Mouse (Mus musculus) heart, embryonic 14.5 days (tissue): ENCODE results near the gene Tshz2. TPM values are rescaled to one million over a fixed set of nuclear protein-coding genes. Genes with fewer than 3 reads are reported as not detected.

Experiments
- ATAC-seq: fragments of 200-750 bp; cut with Nextera tagmentation; 2 replicates; pipeline ENCODE4 v1.8.0; 2017; ENCODE audit warnings: low read depth, moderate TSS enrichment; ENCODE audit not compliant: insufficient number of reproducible peaks, insufficient read depth, low FRiP score
- H3K27ac ChIP-seq, 2 experiments: fragments of 200-500 bp in 1 of 2; fragments of 300-500 bp in 1 of 2; sonication (generic) in 1 of 2; replicated peaks in 1 of 2; 2 replicates each; pipeline ENCODE4 v1.5.1; 2012 to 2014; ENCODE audit warnings: low read depth in 2 of 2, low read length in 2 of 2, control low read depth in 1 of 2, mild to moderate bottlenecking in 1 of 2, mixed read lengths in 1 of 2; ENCODE audit not compliant: control insufficient read depth in 1 of 2, insufficient read depth in 1 of 2
- H3K27me3 ChIP-seq: fragments of 300-500 bp; sonication (generic); 2 replicates; pipeline ENCODE4 v1.6.1; 2014; ENCODE audit warnings: mild to moderate bottlenecking, low read length, control low read depth; ENCODE audit not compliant: control insufficient read depth, insufficient read depth
- H3K36me3 ChIP-seq: fragments of 300-500 bp; sonication (generic); 2 replicates; pipeline ENCODE4 v1.6.1; 2014; ENCODE audit warnings: mild to moderate bottlenecking, control low read depth, low read length, mixed read lengths; ENCODE audit not compliant: control insufficient read depth, insufficient read depth
- H3K4me1 ChIP-seq, 2 experiments: fragments of 200-500 bp in 1 of 2; fragments of 300-500 bp in 1 of 2; sonication (generic) in 1 of 2; 2 replicates each; pipeline ENCODE4 v1.6.1; 2012 to 2014; ENCODE audit warnings: low read length in 2 of 2, control low read depth in 1 of 2, mixed read lengths in 1 of 2; ENCODE audit not compliant: control insufficient read depth in 2 of 2, insufficient read depth in 2 of 2
- H3K4me2 ChIP-seq: fragments of 300-500 bp; sonication (generic); 2 replicates; pipeline ENCODE4 v1.6.1; 2014; ENCODE audit warnings: mild to moderate bottlenecking, low read length
- H3K4me3 ChIP-seq, 2 experiments: fragments of 200-500 bp in 1 of 2; fragments of 300-500 bp in 1 of 2; sonication (generic) in 1 of 2; 2 replicates each; pipeline ENCODE4 v1.5.1; 2012 to 2014; ENCODE audit warnings: low read length in 2 of 2, mild to moderate bottlenecking in 2 of 2, control low read depth in 1 of 2, low read depth in 1 of 2, moderate library complexity in 1 of 2; ENCODE audit not compliant: control insufficient read depth in 1 of 2, insufficient read depth in 1 of 2
- H3K9ac ChIP-seq: fragments of 300-500 bp; sonication (generic); 2 replicates; pipeline ENCODE4 v1.6.1; 2014; ENCODE audit warnings: mild to moderate bottlenecking, low read length
- H3K9me3 ChIP-seq: fragments of 300-500 bp; sonication (generic); 2 replicates; pipeline ENCODE4 v1.6.1; 2016; ENCODE audit warnings: low read length, control low read depth; ENCODE audit not compliant: control insufficient read depth
- WGBS: fragments of 180-500 bp; shearing (Covaris S2); extraction: QIAGEN DNeasy Blood & Tissue Kit; methylation state at CpG from one replicate; pipeline ENCODE4 v1.1.7; 2014; 5-methylcytosine and 5-hydroxymethylcytosine counted together
- polyA plus RNA-seq: library from polyadenylated mRNA; unstranded; fragments of >200 nt; fragmentation: Nextera tagmentation; extraction: Ambion mirVana; gene quantifications from 2 replicates; pipeline ENCODE4 v1.2.1, GENCODE M21; 2014

The Tshz2 gene
- polyA plus RNA-seq, 1 experiment from 2014 or later: 3.4 TPM

DNA sequence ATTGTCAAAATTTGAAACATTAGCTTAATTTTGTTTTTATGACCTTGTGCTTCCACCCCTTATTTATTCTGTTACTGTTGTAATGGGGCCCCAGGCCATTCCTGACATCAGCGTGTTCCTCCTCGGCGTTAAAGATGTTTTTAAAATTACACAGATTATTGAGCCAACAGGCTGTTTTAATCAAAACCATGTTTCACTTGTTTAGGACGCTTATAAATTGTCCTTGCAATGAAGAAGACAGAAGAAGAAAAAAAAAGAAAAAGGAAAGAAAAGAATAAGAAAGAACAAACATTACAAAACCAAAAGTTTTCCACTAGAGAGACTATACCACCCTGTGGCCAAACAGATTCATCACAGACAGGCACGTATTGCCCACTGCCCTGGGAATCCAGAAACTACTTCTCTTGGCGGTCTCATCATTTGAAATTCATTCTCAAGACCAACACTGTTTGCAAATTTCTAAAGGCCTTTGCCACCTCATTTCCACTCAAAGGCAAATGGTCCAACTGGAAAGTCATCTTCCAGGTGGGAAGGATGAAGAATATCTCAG, 444.2 kb downstream of the Tshz2 start:
- no peak for ATAC-seq
- H3K9ac ChIP-seq: no peak overlapping the region
- no peak overlapping the region for H3K27ac ChIP-seq
- H3K4me3 ChIP-seq: no peak overlapping the region
- H3K27me3 ChIP-seq: no peaks in the 10 kb centered on the region
- no peaks in the 10 kb centered on the region for H3K36me3 ChIP-seq
- no peaks in the 10 kb centered on the region for H3K9me3 ChIP-seq
- no peak overlapping the region for H3K4me2 ChIP-seq
- 72% methylated on average over 6 of the region's 6 CpGs for WGBS
- no peaks in the 10 kb centered on the region for H3K4me1 ChIP-seq

DNA sequence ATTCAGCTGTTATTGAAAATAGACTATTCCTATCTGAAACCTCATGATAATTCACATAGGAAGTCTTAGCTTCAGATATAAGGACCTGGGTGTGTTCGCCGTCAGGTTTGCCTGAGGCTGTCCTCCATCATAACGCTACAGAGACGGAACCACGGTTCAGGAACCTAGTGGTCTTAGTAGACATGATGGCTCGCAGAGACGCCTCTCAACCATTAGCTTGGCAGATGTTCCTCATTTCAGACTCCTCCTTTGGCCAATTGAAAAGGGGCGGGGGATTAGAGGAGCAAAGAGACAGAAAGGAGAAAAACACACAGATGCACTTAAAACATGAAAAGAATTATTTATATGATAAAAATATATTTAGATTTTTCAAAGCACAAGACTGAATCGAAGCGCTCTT, 445.2 kb downstream of the Tshz2 start:
- Histone ChIP-seq H3K4me2 (no peak overlapping the region), H3K36me3 (no peaks in the 10 kb centered on the region), H3K9me3 (no peaks in the 10 kb centered on the region), H3K4me1 (no peaks in the 10 kb centered on the region), H3K27me3 (no peaks in the 10 kb centered on the region), H3K4me3 (no peak overlapping the region), H3K9ac (no peak overlapping the region), H3K27ac (no peak overlapping the region)
- no peak for ATAC-seq
- WGBS: 85% methylated on average over 10 of the region's 10 CpGs

DNA sequence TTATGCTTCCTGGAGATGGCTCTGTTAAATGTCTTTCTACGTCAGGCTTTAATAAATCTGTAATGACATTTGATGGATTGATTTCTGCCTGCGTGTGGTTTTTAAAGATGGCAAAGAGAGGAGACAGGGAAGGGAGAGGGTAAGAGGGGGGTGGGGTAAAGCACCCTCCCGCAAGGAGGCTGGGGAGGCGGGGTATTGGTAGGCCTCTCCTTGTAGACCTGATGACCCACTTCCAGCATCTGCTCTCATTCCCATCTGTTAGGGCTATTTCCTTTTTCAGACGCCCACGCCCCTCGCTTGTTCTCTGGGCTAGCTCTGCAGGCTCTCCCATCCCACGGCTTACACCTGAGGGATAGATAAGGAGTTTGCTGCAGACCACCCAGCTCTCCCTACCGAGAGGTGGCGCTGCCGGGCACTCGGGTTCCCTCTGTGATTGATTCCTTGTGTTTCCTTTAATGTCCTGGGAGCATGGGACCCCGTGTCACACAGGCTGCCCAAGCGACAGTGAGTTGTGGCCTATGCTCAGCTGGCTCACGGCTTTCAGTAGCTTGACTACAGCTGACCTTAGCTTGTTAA, 445.7 kb downstream of the Tshz2 start:
- Histone ChIP-seq H3K27me3 (no peaks in the 10 kb centered on the region), H3K9ac (no peak overlapping the region), H3K4me2 (no peak overlapping the region), H3K27ac (no peak overlapping the region), H3K4me1 (no peaks in the 10 kb centered on the region), H3K9me3 (no peaks in the 10 kb centered on the region), H3K4me3 (no peak overlapping the region), H3K36me3 (no peaks in the 10 kb centered on the region)
- no peak for ATAC-seq
- 43% methylated on average over 15 of the region's 15 CpGs for WGBS

DNA sequence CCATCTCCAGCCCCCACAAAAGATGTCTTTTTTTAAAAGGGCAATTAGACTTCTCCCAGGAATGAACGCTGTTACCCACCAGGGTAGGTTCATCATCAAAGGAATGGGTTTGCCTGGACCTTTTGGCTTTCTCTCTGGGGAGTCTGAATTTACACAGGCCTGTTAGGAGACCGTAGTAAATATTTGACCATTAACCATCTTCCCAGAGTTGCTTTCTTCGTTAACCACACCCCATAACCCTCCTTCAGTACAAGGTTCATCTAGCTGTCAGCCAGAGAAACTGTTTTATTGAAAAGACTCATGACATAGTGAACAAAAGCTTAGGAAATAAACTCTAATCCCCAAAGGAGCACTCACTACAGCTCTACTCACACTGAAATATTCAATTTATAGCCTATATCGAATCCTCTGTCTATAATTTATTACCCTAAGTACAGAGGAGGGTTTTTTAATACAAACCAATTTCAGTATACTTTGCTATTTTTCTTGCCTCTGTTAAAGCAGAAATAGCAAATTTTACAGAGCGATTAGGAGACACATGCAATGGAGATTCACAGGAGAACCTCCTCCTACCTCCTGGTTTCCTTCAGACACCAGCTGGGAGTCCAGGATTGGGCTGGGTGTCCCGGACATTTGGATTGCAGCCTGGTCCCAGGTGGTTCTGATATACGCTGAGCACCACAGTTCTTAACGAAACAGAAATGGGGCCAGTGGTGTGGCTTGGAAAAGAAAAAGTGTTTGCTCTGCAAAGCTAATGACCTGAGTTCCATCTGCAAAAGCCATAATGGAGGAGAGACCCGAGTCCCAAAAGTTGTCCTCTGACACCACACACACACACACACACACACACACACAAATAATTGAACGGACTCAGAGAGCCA, 459.0 kb downstream of the Tshz2 start:
- Histone ChIP-seq H3K4me2 (no peak overlapping the region), H3K36me3 (no peaks in the 10 kb centered on the region), H3K9ac (no peak overlapping the region), H3K9me3 (no peaks in the 10 kb centered on the region), H3K27me3 (no peaks in the 10 kb centered on the region), H3K4me3 (no peak overlapping the region), H3K27ac (no peak overlapping the region), H3K4me1 (no peaks in the 10 kb centered on the region)
- 71% methylated on average over 10 of the region's 10 CpGs for WGBS
- ATAC-seq: no peak

DNA sequence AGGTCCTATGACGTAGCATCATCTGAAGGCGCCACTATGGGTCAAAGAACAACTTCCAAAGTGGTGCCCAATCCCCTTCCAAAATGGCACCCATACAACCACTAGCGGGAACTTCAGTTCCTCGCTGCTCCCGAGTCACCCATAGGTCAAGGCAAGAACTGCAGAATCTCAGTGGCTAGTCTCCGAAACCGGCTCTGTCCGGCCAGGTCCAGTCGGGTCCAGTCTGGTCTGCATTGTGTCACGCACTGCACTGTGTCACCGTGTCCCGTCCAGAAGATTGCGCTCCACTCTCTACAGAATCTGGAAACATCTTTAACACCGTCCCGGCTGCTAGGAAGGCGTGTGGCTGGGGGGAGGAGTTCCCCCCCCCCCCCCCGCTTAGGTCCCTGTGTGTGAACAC, 461.4 kb downstream of the Tshz2 start:
- no peaks in the 10 kb centered on the region for H3K9me3 ChIP-seq
- WGBS: 84% methylated on average over 17 of the region's 17 CpGs
- H3K4me1 ChIP-seq: no peaks in the 10 kb centered on the region
- no peaks in the 10 kb centered on the region for H3K27me3 ChIP-seq
- no peaks in the 10 kb centered on the region for H3K36me3 ChIP-seq
- no peak overlapping the region for H3K4me2 ChIP-seq
- no peak overlapping the region for H3K9ac ChIP-seq
- no peak overlapping the region for H3K4me3 ChIP-seq
- ATAC-seq: no peak
- H3K27ac ChIP-seq: no peak overlapping the region

DNA sequence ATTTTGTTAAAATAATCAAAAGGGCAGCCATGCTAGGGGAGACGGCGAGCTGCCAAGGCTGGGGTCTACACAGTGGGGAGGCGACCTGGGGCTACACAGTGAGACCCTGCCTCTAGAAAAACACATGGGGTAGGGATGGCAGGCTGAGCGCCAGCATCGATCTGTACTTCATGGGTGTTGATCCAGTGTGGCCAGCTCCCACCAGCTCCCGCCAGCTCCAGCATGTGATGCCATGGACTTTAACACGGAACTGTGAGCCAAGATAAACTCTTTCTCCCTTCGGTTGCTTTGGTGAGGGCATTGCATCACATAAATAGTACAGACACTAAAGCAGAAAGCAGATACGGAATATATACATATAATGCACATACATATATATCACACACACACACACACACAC, 462.1 kb downstream of the Tshz2 start:
- Histone ChIP-seq H3K4me2 (no peak overlapping the region), H3K27me3 (no peaks in the 10 kb centered on the region), H3K9me3 (no peaks in the 10 kb centered on the region), H3K4me3 (no peak overlapping the region), H3K36me3 (no peaks in the 10 kb centered on the region), H3K27ac (no peak overlapping the region), H3K9ac (no peak overlapping the region), H3K4me1 (no peaks in the 10 kb centered on the region)
- WGBS: 89% methylated on average over 9 of the region's 9 CpGs
- no peak for ATAC-seq

DNA sequence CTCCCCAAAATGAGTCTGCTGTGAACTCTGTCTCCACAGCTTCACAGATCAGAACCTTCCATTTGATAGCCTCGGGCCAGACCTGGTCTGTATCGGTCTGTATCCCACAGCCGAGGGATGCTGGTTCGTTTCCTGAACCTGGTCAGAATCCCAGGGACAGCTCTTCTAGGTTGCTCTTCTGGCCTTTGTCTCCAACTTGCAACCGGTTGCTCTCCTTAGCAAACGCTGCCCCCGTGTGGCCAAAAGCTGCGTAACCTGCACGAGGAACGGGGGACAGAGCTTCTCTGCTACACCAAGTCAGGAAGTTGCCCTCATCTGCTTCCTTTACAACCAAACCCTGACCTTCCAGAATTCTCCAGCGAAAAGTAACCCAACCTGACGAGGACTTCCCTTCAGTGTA, 468.3 kb downstream of the Tshz2 start:
- no peak overlapping the region for H3K4me2 ChIP-seq
- no peaks in the 10 kb centered on the region for H3K9me3 ChIP-seq
- H3K9ac ChIP-seq: no peak overlapping the region
- 7% methylated on average over 12 of the region's 12 CpGs for WGBS
- H3K4me1 ChIP-seq: no peaks in the 10 kb centered on the region
- ATAC-seq: no peak
- H3K36me3 ChIP-seq: peaks cover 7% of the 10 kb centered on the region; the same call in 1 of the 2 replicates
- H3K27me3 ChIP-seq: no peaks in the 10 kb centered on the region
- no peak overlapping the region for H3K27ac ChIP-seq
- no peak overlapping the region for H3K4me3 ChIP-seq
